Mouse (Mus musculus): ENCODE data around the gene Gm15023. TPM values are rescaled to one million over a fixed set of nuclear protein-coding genes. Genes with fewer than 3 reads are reported as not detected.
"Not testable (repeated sequence)": the region's sequence is repeated elsewhere in the genome, so short reads cannot be mapped to it uniquely, and the experiment has no call there.

Gene Gm15023
- 0.05 TPM in 1 of 2 replicates, not detected in the other for polyA plus RNA-seq (2015; fragmentation: Nextera tagmentation; extraction: Ambion mirVana)

- not testable (repeated sequence) for H3K36me3 ChIP-seq (ENCODE audit: insufficient read depth, low read length); H3K4me3 ChIP-seq (ENCODE audit: low read depth, low read length); H3K4me2 ChIP-seq (replicated peaks; ENCODE audit: low read depth, low read length); DNase-seq (ENCODE audit: low spot score); H3K27me3 ChIP-seq (replicated peaks; ENCODE audit: insufficient read depth, low read length); H3K4me1 ChIP-seq (ENCODE audit: insufficient read depth, low read depth, low read length); H3K27ac ChIP-seq (ENCODE audit: low read length); H3K9ac ChIP-seq (replicated peaks; ENCODE audit: low read depth); H3K9me3 ChIP-seq (ENCODE audit: low read length); ATAC-seq
- WGBS, result 100% methylated on average over 4 of the region's 14 CpGs
These were observed at the start of gene Gm15023 for GRCm38 (mm10) chrX:135177532-135177931. Gene Gm15023, minus strand, starts transcription at chrX:135177632.

GRCm38 (mm10) chrX:135210436-135211221, 33.2 kb upstream of the Gm15023 start, which contains the start of gene Tceal6:
Gene Tceal6, minus strand, starts transcription at chrX:135210687.
- TF ChIP-seq CTCF (IDR thresholded peaks at IDR 0.05) (no peak), EP300 (IDR thresholded peaks at IDR 0.05) (no peak)
- Histone ChIP-seq H3K27ac (ENCODE audit: low read length) (no peak within 1 kb of the TSS), H3K4me3 (ENCODE audit: low read depth, low read length) (no peak within 1 kb of the TSS), H3K4me2 (replicated peaks; ENCODE audit: low read depth, low read length) (no peak within 1 kb of the TSS), H3K27me3 (replicated peaks; ENCODE audit: insufficient read depth, low read length) (no peaks in the 10 kb centered on the region), H3K9me3 (ENCODE audit: low read length) (no peaks in the 10 kb centered on the region), H3K4me1 (ENCODE audit: insufficient read depth, low read depth, low read length) (no peaks in the 10 kb centered on the region), H3K36me3 (ENCODE audit: insufficient read depth, low read length) (no peaks in the 10 kb centered on the region), H3K9ac (replicated peaks; ENCODE audit: low read depth) (no peak within 1 kb of the TSS)
- DNase-seq (ENCODE audit: low spot score) (no peak), ATAC-seq (no peak)
- 14% methylated on average over 9 of the region's 13 CpGs for WGBS

GRCm38 (mm10) chrX:135209773-135210435, 32.5 kb upstream of the Gm15023 start:
- ATAC-seq; H3K9me3 ChIP-seq (ENCODE audit: low read length); H3K9ac ChIP-seq (replicated peaks; ENCODE audit: low read depth); H3K4me1 ChIP-seq (ENCODE audit: insufficient read depth, low read depth, low read length); DNase-seq (ENCODE audit: low spot score); H3K4me3 ChIP-seq (ENCODE audit: low read depth, low read length); H3K27ac ChIP-seq (ENCODE audit: low read length); H3K27me3 ChIP-seq (replicated peaks; ENCODE audit: insufficient read depth, low read length); H3K4me2 ChIP-seq (replicated peaks; ENCODE audit: low read depth, low read length); H3K36me3 ChIP-seq (ENCODE audit: insufficient read depth, low read length): not testable (repeated sequence)
- WGBS, result 15% methylated on average over 17 of the region's 21 CpGs

- WGBS, result no CpG with 5 or more reads among the region's 6 CpGs
- not testable (repeated sequence) for H3K4me3 ChIP-seq (ENCODE audit: low read depth, low read length); H3K4me1 ChIP-seq (ENCODE audit: insufficient read depth, low read depth, low read length); ATAC-seq; H3K27me3 ChIP-seq (replicated peaks; ENCODE audit: insufficient read depth, low read length); H3K9me3 ChIP-seq (ENCODE audit: low read length); H3K4me2 ChIP-seq (replicated peaks; ENCODE audit: low read depth, low read length); H3K36me3 ChIP-seq (ENCODE audit: insufficient read depth, low read length); H3K27ac ChIP-seq (ENCODE audit: low read length); DNase-seq (ENCODE audit: low spot score); H3K9ac ChIP-seq (replicated peaks; ENCODE audit: low read depth)
These were observed 12.5 kb upstream of the Gm15023 start for GRCm38 (mm10) chrX:135189924-135190323.

- H3K4me2 ChIP-seq (replicated peaks; ENCODE audit: low read depth, low read length); H3K36me3 ChIP-seq (ENCODE audit: insufficient read depth, low read length); H3K27me3 ChIP-seq (replicated peaks; ENCODE audit: insufficient read depth, low read length); ATAC-seq; H3K9me3 ChIP-seq (ENCODE audit: low read length); DNase-seq (ENCODE audit: low spot score); H3K4me1 ChIP-seq (ENCODE audit: insufficient read depth, low read depth, low read length); H3K9ac ChIP-seq (replicated peaks; ENCODE audit: low read depth); H3K27ac ChIP-seq (ENCODE audit: low read length); H3K4me3 ChIP-seq (ENCODE audit: low read depth, low read length): not testable (repeated sequence)
- no CpG with 5 or more reads among the region's 3 CpGs for WGBS
These were observed 11.2 kb upstream of the Gm15023 start for GRCm38 (mm10) chrX:135188661-135189060.

Other genes starting within 250 kb of the Gm15023 start
- gene Nxf2, start 212.9 kb downstream of the Gm15023 start, polyA plus RNA-seq (2015; fragmentation: Nextera tagmentation; extraction: Ambion mirVana), result 0.27 and 0.31 TPM in 2 replicates
- gene Zmat1, start 168.4 kb downstream of the Gm15023 start, polyA plus RNA-seq (2015; fragmentation: Nextera tagmentation; extraction: Ambion mirVana), result 3.9 and 4.7 TPM in 2 replicates
- gene Tceal6, start 33.1 kb upstream of the Gm15023 start, polyA plus RNA-seq (2015; fragmentation: Nextera tagmentation; extraction: Ambion mirVana), result 0.26 and 0.44 TPM in 2 replicates
- not detected in 2 replicates for gene Pramel3, start 124.7 kb upstream of the Gm15023 start, polyA plus RNA-seq (2015; fragmentation: Nextera tagmentation; extraction: Ambion mirVana)
- gene Gm5128, start 195.7 kb upstream of the Gm15023 start, polyA plus RNA-seq (2015; fragmentation: Nextera tagmentation; extraction: Ambion mirVana), result 0.02 TPM in 1 of 2 replicates, not detected in the other

Measured in lung, postnatal 0 days (tissue).